13 mouse cellular contexts compared by ENCODE assay signal in genomic region chr1:176986990-176987740, GRCm38 (mm10).
DNase-seq lines count a peak whose midpoint lies in the region; ATAC-seq and TF ChIP-seq lines count a peak whose summit lies in the region.
"Had no signal": no experiment of that assay in that cellular context is flagged by ENCODE, and none has a peak within 500 bp of the region (broad histone marks: within the 10 kb centered on the region; RNA-seq: fewer than 3 reads in every experiment).

No protein-coding gene starts in this region.

- no peak for TF ChIP-seq CTCF in lung, embryonic 14.5 days (IDR thresholded peaks at IDR 0.05; ENCODE audit: low read depth)

- H3K4me2 ChIP-seq in heart, embryonic 13.5 days: peak overlapping the region; percentile 30
- H3K4me2 ChIP-seq in lung, embryonic 14.5 days: no peak overlapping the region
- no peak overlapping the region for H3K4me2 ChIP-seq in embryonic facial prominence, embryonic 14.5 days (ENCODE audit: low read depth, low read length)
- H3K4me2 ChIP-seq: limb, embryonic 13.5 days; stomach, embryonic 15.5 days had no signal

- H3K9me3 ChIP-seq in heart, embryonic 13.5 days: no peaks in the 10 kb centered on the region
- no peaks in the 10 kb centered on the region for H3K9me3 ChIP-seq in lung, embryonic 14.5 days (ENCODE audit: low read depth, low read length)
- H3K9me3 ChIP-seq in embryonic facial prominence, embryonic 14.5 days (ENCODE audit: control insufficient read depth, low read length): no peaks in the 10 kb centered on the region
- H3K9me3 ChIP-seq: limb, embryonic 13.5 days; stomach, embryonic 15.5 days had no signal

- no peak overlapping the region for H3K4me3 ChIP-seq in heart, embryonic 13.5 days
- H3K4me3 ChIP-seq in lung, embryonic 14.5 days (ENCODE audit: low read depth, low read length): no peak overlapping the region
- H3K4me3 ChIP-seq in embryonic facial prominence, embryonic 14.5 days (ENCODE audit: low read depth, low read length): no peak overlapping the region
- H3K4me3 ChIP-seq: limb, embryonic 13.5 days; stomach, embryonic 15.5 days had no signal

- H3K9ac ChIP-seq in heart, embryonic 13.5 days: 0 out of 2 replicates have a peak overlapping the region, but pooled peaks have one; percentile 19
- H3K9ac ChIP-seq in lung, embryonic 14.5 days: no peak overlapping the region
- no peak overlapping the region for H3K9ac ChIP-seq in embryonic facial prominence, embryonic 14.5 days (ENCODE audit: low read depth, low read length)
- H3K9ac ChIP-seq: limb, embryonic 13.5 days; stomach, embryonic 15.5 days had no signal

- no peak for DNase-seq in heart, postnatal 36 days
- peak; percentile 85 for DNase-seq in lung, embryonic 14.5 days
- DNase-seq in lung, adult 18-20 months: no peak
- DNase-seq in NIH3T3 (ENCODE audit: low read depth): peak; percentile 34
- DNase-seq in embryonic facial prominence, embryonic 14.5 days (ENCODE audit: low spot score): peak; percentile 57
- no peak for DNase-seq in frontal cortex, postnatal 14 days (ENCODE audit: low spot score in 2 of 2)
- DNase-seq: cerebellum, adult 2 months; gastrocnemius, postnatal 14 days had no signal

- no peaks in the 10 kb centered on the region for H3K36me3 ChIP-seq in heart, embryonic 13.5 days
- no peaks in the 10 kb centered on the region for H3K36me3 ChIP-seq in lung, embryonic 14.5 days (ENCODE audit: insufficient read depth)
- no peaks in the 10 kb centered on the region for H3K36me3 ChIP-seq in embryonic facial prominence, embryonic 14.5 days (ENCODE audit: control insufficient read depth, insufficient read depth, low read length)
- H3K36me3 ChIP-seq: limb, embryonic 13.5 days; stomach, embryonic 15.5 days had no signal

- H3K27ac ChIP-seq in heart, embryonic 13.5 days (replicated peaks): peak overlapping the region; percentile 80
- H3K27ac ChIP-seq in lung, embryonic 14.5 days (ENCODE audit: low read depth): no peak overlapping the region
- H3K27ac ChIP-seq in embryonic facial prominence, embryonic 14.5 days (replicated peaks; ENCODE audit: low read depth, low read length): no peak overlapping the region
- H3K27ac ChIP-seq: kidney, postnatal 0 days; limb, embryonic 13.5 days; stomach, embryonic 15.5 days had no signal

- no peaks in the 10 kb centered on the region for H3K27me3 ChIP-seq in heart, embryonic 13.5 days (replicated peaks)
- no peaks in the 10 kb centered on the region for H3K27me3 ChIP-seq in lung, embryonic 14.5 days (ENCODE audit: insufficient read depth, low read length)
- H3K27me3 ChIP-seq in embryonic facial prominence, embryonic 14.5 days (replicated peaks; ENCODE audit: control insufficient read depth, insufficient read depth, low read length): no peaks in the 10 kb centered on the region
- H3K27me3 ChIP-seq: limb, embryonic 13.5 days; stomach, embryonic 15.5 days had no signal

- ATAC-seq in heart, embryonic 13.5 days (ENCODE audit: extremely low read depth, insufficient number of reproducible peaks, low FRiP score, low TSS enrichment): peak; percentile 48; the same call in 1 of the 2 replicates
- ATAC-seq in lung, embryonic 14.5 days (ENCODE audit: insufficient read depth): peak; percentile 70
- ATAC-seq in embryonic facial prominence, embryonic 14.5 days (ENCODE audit: low read depth): no peak
- ATAC-seq: forebrain, embryonic 14.5 days had no signal

- H3K4me1 ChIP-seq in heart, embryonic 13.5 days: peaks cover 55% of the 10 kb centered on the region
- H3K4me1 ChIP-seq in lung, embryonic 14.5 days (ENCODE audit: insufficient read depth): peaks cover 9% of the 10 kb centered on the region
- H3K4me1 ChIP-seq in embryonic facial prominence, embryonic 14.5 days (ENCODE audit: control insufficient read depth, insufficient read depth, low read length): peaks cover 17% of the 10 kb centered on the region

- intact Hi-C loops in heart, postnatal 36 days (cut with DNase I): no loop called here

- 25% methylated on average over 6 of the region's 6 CpGs for WGBS in heart, embryonic 13.5 days
- WGBS in lung, embryonic 14.5 days: 47% methylated on average over 6 of the region's 6 CpGs
- 54% methylated on average over 6 of the region's 6 CpGs for WGBS in embryonic facial prominence, embryonic 14.5 days

Comparison
In these comparisons a context has a peak if more than half of its experiments do, and no peak if none do; other contexts are left out.
1. DNase-seq: peak in lung, embryonic 14.5 days (single experiment), NIH3T3 (single experiment) and embryonic facial prominence, embryonic 14.5 days (single experiment); none in heart, postnatal 36 days (0 of 2), lung, adult 18-20 months (0 of 2) and frontal cortex, postnatal 14 days (0 of 2).